Mouse (Mus musculus) kidney, embryonic 14.5 days (tissue): ENCODE data around the gene Akap12. TPM values are rescaled to one million over a fixed set of nuclear protein-coding genes. Genes with fewer than 3 reads are reported as not detected.

Source experiments
- ATAC-seq: fragments of 200-750 bp; cut with Nextera tagmentation; 2 replicates; pipeline ENCODE4 v1.8.0; 2017; ENCODE audit warnings: moderate number of reproducible peaks, mild to moderate bottlenecking, moderate TSS enrichment, moderate library complexity; ENCODE audit not compliant: low FRiP score, low TSS enrichment
- H3K27ac ChIP-seq: fragments of 300-500 bp; sonication (generic); 2 replicates; pipeline ENCODE4 v1.5.1; 2014; ENCODE audit warnings: low read depth, mild to moderate bottlenecking, low read length, moderate library complexity, mixed read lengths
- H3K27me3 ChIP-seq: fragments of 300-500 bp; sonication (generic); 2 replicates; pipeline ENCODE4 v1.6.1; 2014; ENCODE audit warnings: mild to moderate bottlenecking, low read length; ENCODE audit not compliant: control insufficient read depth, insufficient read depth
- H3K36me3 ChIP-seq: fragments of 300-500 bp; sonication (generic); 2 replicates; pipeline ENCODE4 v1.6.1; 2014; ENCODE audit warnings: low read length, mixed read lengths; ENCODE audit not compliant: control insufficient read depth, insufficient read depth
- H3K4me1 ChIP-seq: fragments of 300-500 bp; sonication (generic); 2 replicates; pipeline ENCODE4 v1.6.1; 2014; ENCODE audit warnings: low read length, mixed read lengths; ENCODE audit not compliant: control insufficient read depth, insufficient read depth
- H3K4me2 ChIP-seq: fragments of 300-500 bp; sonication (generic); replicated peaks from 2 replicates; pipeline ENCODE4 v1.6.1; 2014; ENCODE audit warnings: low read depth, mild to moderate bottlenecking, low read length
- H3K4me3 ChIP-seq: fragments of 300-500 bp; sonication (generic); 2 replicates; pipeline ENCODE4 v1.5.1; 2014; ENCODE audit warnings: mild to moderate bottlenecking, low read length
- H3K9ac ChIP-seq: fragments of 300-500 bp; sonication (generic); 2 replicates; pipeline ENCODE4 v1.6.1; 2014; ENCODE audit warnings: low read depth, mild to moderate bottlenecking, low read length, moderate library complexity
- H3K9me3 ChIP-seq: fragments of 300-500 bp; sonication (generic); 2 replicates; pipeline ENCODE4 v1.6.1; 2016; ENCODE audit warnings: low read length; ENCODE audit not compliant: control insufficient read depth
- WGBS: fragments of 180-500 bp; shearing (Covaris S2); extraction: QIAGEN DNeasy Blood & Tissue Kit; methylation state at CpG from one replicate; pipeline ENCODE4 v1.1.7; 2014; 5-methylcytosine and 5-hydroxymethylcytosine counted together
- polyA plus RNA-seq: library from polyadenylated mRNA; unstranded; fragments of >200 nt; fragmentation: Nextera tagmentation; extraction: Ambion mirVana; gene quantifications from 2 replicates; pipeline ENCODE4 v1.2.1, GENCODE M21; 2014

Gene Akap12
- polyA plus RNA-seq, 1 experiment from 2014 or later, result 70.7 TPM

DNA sequence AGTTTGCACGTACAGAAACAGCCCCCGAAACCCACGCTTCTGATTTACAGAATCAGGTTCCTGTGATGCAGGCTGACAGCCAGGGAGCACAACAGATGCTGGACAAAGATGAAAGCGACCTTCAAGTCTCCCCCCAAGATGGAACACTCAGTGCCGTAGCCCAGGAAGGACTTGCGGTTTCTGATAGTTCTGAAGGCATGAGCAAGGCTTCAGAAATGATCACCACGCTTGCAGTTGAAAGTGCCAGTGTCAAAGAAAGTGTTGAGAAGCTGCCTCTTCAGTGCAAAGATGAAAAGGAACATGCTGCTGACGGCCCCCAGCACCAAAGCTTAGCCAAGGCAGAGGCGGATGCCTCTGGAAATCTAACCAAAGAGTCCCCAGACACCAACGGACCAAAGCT, 91.3 kb downstream of the Akap12 start:
- H3K4me3 ChIP-seq, result no peak overlapping the region
- H3K9ac ChIP-seq, result no peak overlapping the region
- H3K27ac ChIP-seq, result no peak overlapping the region
- ATAC-seq, result no peak
- H3K4me2 ChIP-seq, result no peak overlapping the region
- 87% methylated on average over 10 of the region's 10 CpGs for WGBS
- no peaks in the 10 kb centered on the region for H3K4me1 ChIP-seq
- 0 out of 2 replicates have a peak, but pooled peaks cover under 1% of the 10 kb centered on the region for H3K9me3 ChIP-seq
- peaks cover 52% of the 10 kb centered on the region for H3K36me3 ChIP-seq
- H3K27me3 ChIP-seq, result no peaks in the 10 kb centered on the region

DNA sequence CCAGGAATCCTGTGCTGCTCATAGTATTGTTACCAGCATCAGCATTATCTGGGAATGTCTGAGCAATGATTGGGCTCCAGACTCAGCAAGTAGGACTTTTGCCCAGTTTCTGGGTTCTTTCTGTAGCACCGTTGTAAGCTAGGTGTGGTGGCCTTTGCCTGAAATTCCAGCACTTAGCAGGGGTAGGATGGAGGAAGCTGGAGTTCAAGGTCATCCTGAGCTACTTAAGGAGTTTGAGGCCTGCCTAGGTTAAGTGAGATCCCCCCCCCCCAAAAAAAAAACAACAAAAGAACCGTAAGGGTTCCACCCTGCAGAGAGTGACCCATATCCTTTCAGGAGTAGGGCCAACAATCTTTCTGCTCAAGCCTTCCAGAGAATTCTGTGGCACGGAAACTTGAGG, 98.4 kb downstream of the Akap12 start:
- H3K36me3 ChIP-seq, result peaks cover 21% of the 10 kb centered on the region; the same call in 1 of the 2 replicates
- H3K9ac ChIP-seq, result no peak overlapping the region
- H3K27ac ChIP-seq, result no peak overlapping the region
- peaks cover 10% of the 10 kb centered on the region for H3K9me3 ChIP-seq
- 74% methylated on average over 3 of the region's 3 CpGs for whole genome bisulfite sequencing
- no peaks in the 10 kb centered on the region for H3K4me1 ChIP-seq
- H3K27me3 ChIP-seq, result no peaks in the 10 kb centered on the region
- H3K4me3 ChIP-seq, result no peak overlapping the region
- H3K4me2 ChIP-seq, result no peak overlapping the region
- no peak for ATAC-seq

DNA sequence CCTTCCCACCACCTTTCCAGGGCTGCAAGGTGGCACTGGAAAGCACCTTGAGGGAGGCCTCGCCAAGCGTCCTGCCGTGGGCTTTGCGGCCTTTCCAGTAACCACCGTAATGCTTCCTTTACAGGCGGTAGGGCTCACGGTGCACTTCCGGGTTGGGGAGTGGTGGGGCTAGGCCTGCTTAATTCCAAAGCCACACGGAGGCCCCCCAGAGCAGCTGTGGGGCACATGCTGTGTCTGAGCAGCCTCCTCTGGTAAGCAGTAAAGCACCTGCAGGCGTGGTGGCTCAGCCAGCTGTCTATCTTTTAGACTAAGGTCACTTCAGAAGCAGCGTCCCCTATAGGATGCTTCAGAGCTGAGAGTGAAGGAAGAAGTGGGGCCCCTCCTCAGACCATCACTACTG, 103.9 kb downstream of the Akap12 start:
- ATAC-seq, result no peak

DNA sequence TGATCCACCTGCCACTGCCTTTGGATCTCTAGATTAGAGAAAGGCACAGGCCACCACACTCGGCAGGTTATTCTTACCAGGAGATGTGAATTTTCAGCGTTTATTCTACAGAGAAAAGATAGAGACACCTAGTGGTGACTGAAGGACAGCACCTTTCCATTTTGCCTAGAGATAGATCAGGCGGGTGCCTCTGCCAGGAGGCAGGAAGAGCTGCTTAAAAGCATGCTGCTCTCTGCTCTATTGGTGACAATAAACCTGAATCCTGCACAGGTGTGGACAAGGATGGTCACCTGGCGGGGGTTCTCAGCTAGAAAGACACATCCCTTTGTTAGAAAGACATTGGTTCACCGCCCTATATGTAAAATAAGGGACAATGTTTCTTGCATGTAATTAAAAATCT, 105.8 kb downstream of the Akap12 start:
- no peaks in the 10 kb centered on the region for H3K27me3 ChIP-seq
- 57% methylated on average over 5 of the region's 5 CpGs for WGBS
- peaks cover 5% of the 10 kb centered on the region; the same call in 1 of the 2 replicates for H3K4me1 ChIP-seq
- no peak overlapping the region for H3K9ac ChIP-seq
- H3K9me3 ChIP-seq, result no peaks in the 10 kb centered on the region
- H3K4me2 ChIP-seq, result no peak overlapping the region
- no peak overlapping the region for H3K27ac ChIP-seq
- peaks cover 37% of the 10 kb centered on the region; the same call in 1 of the 2 replicates for H3K36me3 ChIP-seq
- ATAC-seq, result no peak; the same call in 1 of the 2 replicates
- H3K4me3 ChIP-seq, result no peak overlapping the region

More for the DNA sequence above, 103.9 kb downstream of the Akap12 start:
- no peaks in the 10 kb centered on the region for H3K27me3 ChIP-seq
- H3K36me3 ChIP-seq, result peaks cover 40% of the 10 kb centered on the region; the same call in 1 of the 2 replicates
- H3K4me1 ChIP-seq, result no peaks in the 10 kb centered on the region
- no peaks in the 10 kb centered on the region for H3K9me3 ChIP-seq
- WGBS, result 92% methylated on average over 11 of the region's 11 CpGs
- no peak overlapping the region for H3K9ac ChIP-seq
- no peak overlapping the region for H3K4me2 ChIP-seq
- no peak overlapping the region for H3K4me3 ChIP-seq
- no peak overlapping the region for H3K27ac ChIP-seq

DNA sequence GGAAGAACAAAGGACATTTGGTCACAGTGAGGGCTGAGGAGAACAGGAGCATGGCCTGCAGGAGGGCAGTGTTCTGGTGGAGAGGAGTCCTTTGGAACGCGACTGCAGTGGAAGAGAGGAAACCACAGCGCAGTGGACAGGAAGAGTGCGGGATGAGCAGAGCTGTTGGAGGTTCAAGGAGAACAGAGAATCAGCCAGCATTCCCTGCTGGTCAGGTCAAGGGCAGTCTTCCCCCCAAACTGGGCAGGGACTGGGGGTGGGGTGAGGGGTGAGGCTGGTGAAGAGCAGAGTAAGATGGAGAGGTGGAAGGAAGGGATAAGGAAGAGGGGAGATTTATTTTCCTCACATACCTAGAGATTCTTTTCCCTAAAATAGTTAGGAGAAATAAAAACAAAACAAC, 107.4 kb downstream of the Akap12 start:
- ATAC-seq, result no peak
- Histone ChIP-seq H3K4me1 (peaks cover 8% of the 10 kb centered on the region; the same call in 1 of the 2 replicates), H3K36me3 (peaks cover 28% of the 10 kb centered on the region; the same call in 1 of the 2 replicates), H3K27me3 (no peaks in the 10 kb centered on the region), H3K27ac (no peak overlapping the region), H3K4me2 (no peak overlapping the region), H3K4me3 (no peak overlapping the region), H3K9me3 (no peaks in the 10 kb centered on the region), H3K9ac (no peak overlapping the region)
- 92% methylated on average over 4 of the region's 4 CpGs for WGBS

DNA sequence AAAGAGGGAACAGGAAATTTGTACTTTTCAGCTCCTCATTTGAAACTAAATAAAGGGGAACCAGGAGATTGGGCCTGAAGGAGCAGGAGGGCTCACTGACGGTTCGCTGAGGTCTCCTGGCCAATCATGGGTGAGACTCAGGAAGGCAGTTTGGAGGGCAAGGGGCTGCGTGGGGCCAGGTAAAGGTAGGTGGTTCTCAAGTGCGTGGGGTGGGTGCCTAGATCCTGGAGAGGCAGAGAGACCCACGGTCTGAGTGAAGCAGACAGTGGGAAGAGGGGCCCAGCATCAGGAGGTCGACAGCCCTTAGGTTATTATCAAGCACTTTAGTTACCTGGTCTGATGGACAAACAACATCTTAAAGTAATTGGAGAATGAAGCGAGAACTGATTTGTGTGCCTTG, 108.1 kb downstream of the Akap12 start:
- no peaks in the 10 kb centered on the region for H3K9me3 ChIP-seq
- WGBS, result 79% methylated on average over 7 of the region's 7 CpGs
- H3K27me3 ChIP-seq, result no peaks in the 10 kb centered on the region
- no peak for ATAC-seq
- no peak overlapping the region for H3K4me3 ChIP-seq
- H3K4me2 ChIP-seq, result no peak overlapping the region
- no peak overlapping the region for H3K9ac ChIP-seq
- peaks cover 8% of the 10 kb centered on the region; the same call in 1 of the 2 replicates for H3K4me1 ChIP-seq
- H3K36me3 ChIP-seq, result peaks cover 21% of the 10 kb centered on the region; the same call in 1 of the 2 replicates
- H3K27ac ChIP-seq, result no peak overlapping the region

DNA sequence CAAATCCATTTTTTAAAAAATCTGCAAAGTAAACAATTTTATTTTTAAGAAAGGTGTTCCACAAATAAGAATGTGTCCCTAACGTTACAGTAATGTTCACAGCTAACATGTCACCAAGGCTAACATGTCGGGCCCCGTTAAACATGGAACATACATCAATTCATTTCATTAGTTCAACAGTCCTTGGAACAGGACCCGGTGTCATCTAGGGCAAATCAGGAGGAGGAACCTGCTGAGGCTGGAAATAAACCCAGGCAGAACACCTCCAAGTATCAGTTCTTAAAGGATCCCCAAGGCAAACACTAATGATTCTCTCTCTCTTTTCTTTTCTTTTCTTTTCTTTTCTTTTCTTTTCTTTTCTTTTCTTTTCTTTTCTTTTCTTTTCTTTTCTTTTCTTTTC, 108.6 kb downstream of the Akap12 start:
- H3K36me3 ChIP-seq, result peaks cover 19% of the 10 kb centered on the region; the same call in 1 of the 2 replicates
- no peak overlapping the region for H3K4me2 ChIP-seq
- H3K9ac ChIP-seq, result no peak overlapping the region
- H3K4me3 ChIP-seq, result no peak overlapping the region
- ATAC-seq, result no peak
- 55% methylated on average over 4 of the region's 4 CpGs for WGBS
- H3K4me1 ChIP-seq, result peaks cover 8% of the 10 kb centered on the region; the same call in 1 of the 2 replicates
- no peak overlapping the region for H3K27ac ChIP-seq
- H3K9me3 ChIP-seq, result no peaks in the 10 kb centered on the region
- no peaks in the 10 kb centered on the region for H3K27me3 ChIP-seq

DNA sequence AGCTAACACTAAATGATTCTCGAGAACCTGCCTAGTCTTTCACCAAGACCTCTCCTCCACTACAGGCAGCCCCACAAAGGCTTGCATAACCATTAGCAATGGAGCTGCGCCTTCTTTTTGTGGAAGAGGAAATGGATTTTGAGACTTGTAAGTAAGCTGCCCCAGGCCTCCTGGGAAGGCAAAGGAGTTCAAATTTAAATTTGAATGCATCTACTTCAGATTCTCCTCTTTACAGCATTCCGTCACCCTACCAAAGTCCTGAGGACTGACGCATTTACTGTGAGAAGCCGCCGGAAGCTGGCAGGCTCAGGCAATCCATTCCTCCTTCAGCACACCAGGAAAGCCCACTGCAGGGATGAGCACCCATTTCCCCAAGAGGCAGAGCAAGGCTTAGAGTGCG, 109.1 kb downstream of the Akap12 start:
- Histone ChIP-seq H3K4me3 (no peak overlapping the region), H3K9me3 (no peaks in the 10 kb centered on the region), H3K4me1 (peaks cover 8% of the 10 kb centered on the region; the same call in 1 of the 2 replicates), H3K36me3 (peaks cover 19% of the 10 kb centered on the region; the same call in 1 of the 2 replicates), H3K27ac (peak overlapping the region; percentile 57; the same call in 1 of the 2 replicates), H3K9ac (no peak overlapping the region), H3K4me2 (no peak overlapping the region), H3K27me3 (no peaks in the 10 kb centered on the region)
- no peak for ATAC-seq
- 60% methylated on average over 7 of the region's 7 CpGs for WGBS

DNA sequence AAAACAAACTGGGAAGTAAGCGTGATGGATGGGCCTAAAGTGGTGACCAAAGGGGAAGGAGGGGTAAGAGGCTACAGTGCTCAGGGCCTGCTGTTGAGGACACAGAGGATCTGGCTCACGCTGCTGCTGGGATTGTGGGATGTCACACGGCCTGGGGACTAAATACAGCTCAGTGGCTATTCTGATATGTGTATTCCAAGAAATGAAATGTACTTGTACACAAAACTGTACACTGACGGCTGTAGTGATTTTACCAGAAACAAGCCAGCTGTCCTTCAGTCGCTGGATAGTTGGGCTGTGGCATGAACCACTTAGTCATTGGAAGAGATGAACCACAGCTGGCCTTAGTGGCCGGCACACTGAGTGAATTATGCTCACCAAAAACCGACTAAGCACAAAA, 110.3 kb downstream of the Akap12 start:
- Histone ChIP-seq H3K4me3 (no peak overlapping the region), H3K36me3 (peaks cover 11% of the 10 kb centered on the region; the same call in 1 of the 2 replicates), H3K4me1 (peaks cover 8% of the 10 kb centered on the region; the same call in 1 of the 2 replicates), H3K27me3 (no peaks in the 10 kb centered on the region), H3K9ac (no peak overlapping the region), H3K27ac (peak overlapping the region; percentile 57), H3K4me2 (no peak overlapping the region), H3K9me3 (no peaks in the 10 kb centered on the region)
- ATAC-seq, result peak; percentile 67; the same call in 1 of the 2 replicates
- WGBS, result 29% methylated on average over 7 of the region's 7 CpGs
